Mouse (Mus musculus) spleen, postnatal 0 days (tissue): Measurements from ENCODE around the gene Cnot9. TPM values are rescaled to one million over a fixed set of nuclear protein-coding genes. Genes with fewer than 3 reads are reported as not detected.

Source experiments
- polyA plus RNA-seq: library from polyadenylated mRNA; unstranded; fragments of >200 nt; fragmentation: Nextera tagmentation; extraction: Ambion mirVana; gene quantifications from 2 replicates; pipeline ENCODE4 v1.2.1, GENCODE M21; 2015

The Cnot9 gene
- polyA plus RNA-seq = 40.3 and 42.2 TPM in 2 replicates

DNA sequence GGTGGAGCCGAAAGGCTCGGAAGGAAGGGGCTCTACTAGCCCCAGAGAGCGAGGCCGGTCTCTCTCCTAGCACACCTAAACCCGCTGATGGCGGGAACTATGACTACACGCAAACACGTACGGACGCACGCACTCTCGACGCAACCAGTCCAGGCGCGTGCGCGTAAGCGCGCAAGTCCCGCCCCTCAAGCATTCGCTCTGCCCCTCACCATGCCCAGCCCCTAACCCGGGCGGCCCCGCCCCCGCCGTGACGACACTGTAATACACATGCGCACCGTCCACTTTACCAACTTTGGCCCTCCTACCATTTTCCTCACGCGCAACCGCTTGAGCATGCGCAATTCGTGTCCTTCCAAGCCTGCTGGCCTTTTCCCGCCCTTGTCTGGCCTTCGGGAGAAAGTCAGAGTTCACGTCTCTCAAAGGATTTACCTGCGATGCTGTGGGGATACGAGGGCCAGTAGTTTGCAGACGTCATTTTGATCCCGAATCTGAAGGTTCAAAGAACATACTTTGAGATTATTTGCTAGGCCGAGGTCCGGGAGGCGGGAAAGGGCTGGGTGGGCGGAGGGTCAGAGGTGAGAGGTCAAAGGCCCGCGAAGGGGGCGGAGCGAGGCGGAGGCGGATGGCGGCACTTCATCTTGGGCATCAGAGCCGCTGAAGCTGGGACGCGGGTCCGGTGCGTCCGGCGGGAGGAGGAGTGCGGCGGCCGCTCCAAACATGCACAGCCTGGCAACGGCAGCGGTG is at the start of gene Cnot9:
Cnot9 (plus strand) TSS at position 338 of the 744 bp plus-strand sequence.

GRCm38 (mm10) chr1:74542451-74542961 is 36.6 kb downstream of the Cnot9 start, which contains the start of gene Plcd4:
Plcd4 (plus strand) TSS chr1:74542888.

DNA sequence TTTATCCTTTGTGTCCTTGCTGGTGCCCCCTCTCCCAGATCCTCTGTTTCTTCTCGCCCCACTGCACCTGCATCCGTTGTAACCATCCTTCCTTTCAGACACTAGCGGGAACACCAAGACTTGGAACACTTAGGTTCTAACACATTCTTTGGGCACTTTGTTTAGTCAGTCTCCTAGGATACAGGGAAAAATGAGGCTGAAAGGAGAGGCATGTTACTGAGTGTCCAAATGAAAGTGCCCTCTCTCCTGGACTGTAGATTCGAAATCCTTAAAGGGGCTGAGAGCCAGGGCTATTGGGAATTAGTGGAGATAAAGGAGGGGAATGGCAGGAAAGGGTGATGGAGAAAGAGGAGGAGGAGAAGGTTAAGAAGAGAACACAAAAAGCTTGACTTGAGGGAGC is 38.3 kb downstream of the Cnot9 start, which contains the start of gene Usp37:
Usp37 (minus strand) TSS at position 101 of the 400 bp plus-strand sequence.

Other genes with a start within 250 kb of the Cnot9 start
- 0.16 and 0.34 TPM in 2 replicates for gene Gpbar1, start 227.5 kb upstream of the Cnot9 start, polyA plus RNA-seq
- gene Aamp, start 221.3 kb upstream of the Cnot9 start, polyA plus RNA-seq = 94.4 and 109 TPM in 2 replicates
- 40.9 and 42.6 TPM in 2 replicates for gene Pnkd, start 221.1 kb upstream of the Cnot9 start, polyA plus RNA-seq
- 20.2 and 21.1 TPM in 2 replicates for gene Tmbim1, start 200.4 kb upstream of the Cnot9 start, polyA plus RNA-seq
- gene Catip, start 143.9 kb upstream of the Cnot9 start, polyA plus RNA-seq = 0.16 and 0.20 TPM in 2 replicates
- gene Slc11a1, start 130.9 kb upstream of the Cnot9 start, polyA plus RNA-seq = 17.5 and 24.0 TPM in 2 replicates
- gene Ctdsp1, start 114.5 kb upstream of the Cnot9 start, polyA plus RNA-seq = 41.8 and 50.5 TPM in 2 replicates
- gene Vil1, start 96.7 kb upstream of the Cnot9 start, polyA plus RNA-seq = 0.11 and 0.14 TPM in 2 replicates
- 0.20 and 0.82 TPM in 2 replicates for gene Plcd4, start 36.8 kb downstream of the Cnot9 start, polyA plus RNA-seq
- gene Usp37, start 38.2 kb downstream of the Cnot9 start, polyA plus RNA-seq = 13.0 and 13.2 TPM in 2 replicates
- gene Zfp142, start 82.2 kb downstream of the Cnot9 start, polyA plus RNA-seq = 3.0 and 3.1 TPM in 2 replicates
- gene Bcs1l, start 82.2 kb downstream of the Cnot9 start, polyA plus RNA-seq = 7.3 and 8.8 TPM in 2 replicates
- 13.2 and 18.0 TPM in 2 replicates for gene Rnf25, start 95.3 kb downstream of the Cnot9 start, polyA plus RNA-seq
- 0.40 and 0.73 TPM in 2 replicates for gene Stk36, start 95.4 kb downstream of the Cnot9 start, polyA plus RNA-seq
- 3.6 and 6.4 TPM in 2 replicates for gene Ttll4, start 155.7 kb downstream of the Cnot9 start, polyA plus RNA-seq
- gene Cyp27a1, start 207.5 kb downstream of the Cnot9 start, polyA plus RNA-seq = 5.8 and 8.5 TPM in 2 replicates
- 0.16 and 0.23 TPM in 2 replicates for gene Prkag3, start 243.2 kb downstream of the Cnot9 start, polyA plus RNA-seq